Mouse (Mus musculus) G1E (cell line): ENCODE results near the gene Ypel4.

ENCODE experiments used
- CTCF ChIP-seq: IDR thresholded peaks from 2 replicates; pipeline ENCODE4 v1.5.1; 2012; ENCODE audit warnings: low read depth, low read length, inconsistent platforms, mixed read lengths
- GATA1 ChIP-seq: IDR thresholded peaks from 2 replicates; pipeline ENCODE4 v1.6.1; 2012; ENCODE audit warnings: borderline replicate concordance, low read length, inconsistent platforms, mixed read lengths
- TAL1 ChIP-seq: conservative IDR thresholded peaks from 2 replicates; pipeline ENCODE4 v1.6.1; 2012; ENCODE audit warnings: low read depth, low read length, inconsistent platforms, mixed read lengths

GRCm38 (mm10) chr2:84760777-84761176 lies 26.9 kb downstream of the Ypel4 start:
- no peak for TF ChIP-seq CTCF
- no peak for TF ChIP-seq TAL1
- TF ChIP-seq GATA1 = no peak
